Mouse (Mus musculus) E14TG2a.4 (cell line): ENCODE data around the gene Epsti1.

Experiments
- H3K27me3 ChIP-seq: 2 replicates; pipeline ENCODE4 v1.6.1; 2014; ENCODE audit warnings: low read length, control low read depth; ENCODE audit not compliant: insufficient read depth
- H3K36me3 ChIP-seq: 2 replicates; pipeline ENCODE4 v1.6.1; 2014; ENCODE audit warnings: low read length, control low read depth; ENCODE audit not compliant: insufficient read depth
- H3K4me1 ChIP-seq: replicated peaks from 2 replicates; pipeline ENCODE4 v1.6.1; 2014; ENCODE audit warnings: low read depth, low read length, control low read depth
- H3K4me3 ChIP-seq: replicated peaks from 2 replicates; pipeline ENCODE4 v1.5.1; 2014; ENCODE audit warnings: mild to moderate bottlenecking, low read length
- H3K9me3 ChIP-seq: 2 replicates; pipeline ENCODE4 v1.6.1; 2014; ENCODE audit warnings: low read length, control low read depth
- CTCF ChIP-seq: conservative IDR thresholded peaks from 2 replicates; pipeline ENCODE4 v1.5.1; 2014; ENCODE audit warnings: low read length
- NANOG ChIP-seq: IDR thresholded peaks from 2 replicates; pipeline ENCODE4 v1.6.1; 2014; ENCODE audit warnings: borderline replicate concordance, low read length, mixed read lengths
- POU5F1 ChIP-seq: IDR thresholded peaks from 2 replicates; pipeline ENCODE4 v1.6.1; 2014; ENCODE audit warnings: low read length, borderline replicate concordance

Epsti1 gene

GRCm38 (mm10) chr14:77928653-77929052 lies 24.6 kb downstream of the Epsti1 start:
- Histone ChIP-seq H3K27me3 (peaks cover 10% of the 10 kb centered on the region), H3K4me1 (no peaks in the 10 kb centered on the region), H3K36me3 (no peaks in the 10 kb centered on the region), H3K9me3 (peaks cover 11% of the 10 kb centered on the region), H3K4me3 (no peak overlapping the region)
- TF ChIP-seq POU5F1, result no peak
- TF ChIP-seq NANOG, result no peak
- no peak for TF ChIP-seq CTCF

- H3K4me1 ChIP-seq, result no peaks in the 10 kb centered on the region
- no peaks in the 10 kb centered on the region for H3K36me3 ChIP-seq
- H3K4me3 ChIP-seq, result no peak overlapping the region
- H3K9me3 ChIP-seq, result peaks cover 11% of the 10 kb centered on the region
- H3K27me3 ChIP-seq, result peaks cover 10% of the 10 kb centered on the region
- TF ChIP-seq NANOG (no peak), CTCF (no peak), POU5F1 (no peak)
Measured at GRCm38 (mm10) chr14:77929139-77929678, 25.2 kb downstream of the Epsti1 start.

- Histone ChIP-seq H3K4me3 (no peak overlapping the region), H3K9me3 (peaks cover 11% of the 10 kb centered on the region), H3K36me3 (no peaks in the 10 kb centered on the region), H3K27me3 (peaks cover 5% of the 10 kb centered on the region), H3K4me1 (no peaks in the 10 kb centered on the region)
- TF ChIP-seq NANOG (no peak), POU5F1 (no peak), CTCF (no peak)
Measured at GRCm38 (mm10) chr14:77932150-77933047, 28.4 kb downstream of the Epsti1 start.

- no peaks in the 10 kb centered on the region for H3K36me3 ChIP-seq
- peaks cover 11% of the 10 kb centered on the region for H3K9me3 ChIP-seq
- H3K27me3 ChIP-seq, result peaks cover 5% of the 10 kb centered on the region
- no peaks in the 10 kb centered on the region for H3K4me1 ChIP-seq
- no peak overlapping the region for H3K4me3 ChIP-seq
- no peak for TF ChIP-seq NANOG
- TF ChIP-seq CTCF, result no peak
- no peak for TF ChIP-seq POU5F1
Measured at GRCm38 (mm10) chr14:77933243-77933642, 29.2 kb downstream of the Epsti1 start.

GRCm38 (mm10) chr14:77934431-77934830 lies 30.4 kb downstream of the Epsti1 start:
- peaks cover 11% of the 10 kb centered on the region for H3K9me3 ChIP-seq
- H3K36me3 ChIP-seq, result no peaks in the 10 kb centered on the region
- TF ChIP-seq CTCF (no peak), POU5F1 (no peak), NANOG (no peak)
- H3K27me3 ChIP-seq, result no peaks in the 10 kb centered on the region; the same call in 1 of the 2 replicates
- no peak overlapping the region for H3K4me3 ChIP-seq
- no peaks in the 10 kb centered on the region for H3K4me1 ChIP-seq

- H3K4me3 ChIP-seq, result no peak overlapping the region
- no peaks in the 10 kb centered on the region; the same call in 1 of the 2 replicates for H3K27me3 ChIP-seq
- peaks cover 2% of the 10 kb centered on the region for H3K9me3 ChIP-seq
- H3K4me1 ChIP-seq, result no peaks in the 10 kb centered on the region; the same call in 1 of the 2 replicates
- TF ChIP-seq NANOG, result no peak
- TF ChIP-seq CTCF, result peak; percentile 26
- TF ChIP-seq POU5F1, result no peak
- H3K36me3 ChIP-seq, result no peaks in the 10 kb centered on the region
Measured at GRCm38 (mm10) chr14:77941105-77941504, 37.1 kb downstream of the Epsti1 start.

- Histone ChIP-seq H3K27me3 (no peaks in the 10 kb centered on the region; the same call in 1 of the 2 replicates), H3K9me3 (peaks cover 6% of the 10 kb centered on the region), H3K36me3 (no peaks in the 10 kb centered on the region), H3K4me3 (no peak overlapping the region), H3K4me1 (no peaks in the 10 kb centered on the region; the same call in 1 of the 2 replicates)
- TF ChIP-seq POU5F1 (no peak), NANOG (no peak), CTCF (no peak)
Measured at GRCm38 (mm10) chr14:77942235-77942634, 38.2 kb downstream of the Epsti1 start.

- no peaks in the 10 kb centered on the region; the same call in 1 of the 2 replicates for H3K27me3 ChIP-seq
- TF ChIP-seq CTCF (no peak), POU5F1 (no peak), NANOG (no peak)
- H3K4me1 ChIP-seq, result no peaks in the 10 kb centered on the region; the same call in 1 of the 2 replicates
- no peaks in the 10 kb centered on the region for H3K36me3 ChIP-seq
- H3K4me3 ChIP-seq, result no peak overlapping the region
- peaks cover 6% of the 10 kb centered on the region for H3K9me3 ChIP-seq
Measured at GRCm38 (mm10) chr14:77942793-77943558, 38.9 kb downstream of the Epsti1 start.
